Mouse (Mus musculus): ENCODE results near the gene Tmcc3.
A peak's percentile ranks its signal among the peaks of the same experiment; 100 is the strongest.
"Not testable (repeated sequence)": the region's sequence is repeated elsewhere in the genome, so short reads cannot be mapped to it uniquely, and the experiment has no call there.

Gene Tmcc3

DNA sequence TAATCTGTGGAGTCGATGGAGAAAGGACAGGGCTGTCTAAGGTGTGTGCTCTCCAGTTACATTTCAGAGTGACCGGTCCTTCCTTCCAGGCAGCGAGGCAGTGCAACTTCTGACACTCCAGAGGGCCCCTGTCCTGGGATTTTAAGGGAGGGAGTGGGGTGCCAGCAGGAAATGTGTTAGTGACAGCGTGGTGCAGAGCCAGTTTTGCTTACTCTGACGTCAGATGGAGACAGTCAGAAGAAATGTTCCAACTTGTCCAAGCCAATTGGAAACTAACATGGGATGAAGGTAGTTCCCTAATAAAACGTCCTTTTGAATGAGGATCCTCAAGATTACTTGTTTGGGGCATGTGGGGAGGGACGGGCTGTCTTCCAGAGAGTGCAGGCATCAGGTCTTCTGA is 258.0 kb downstream of the Tmcc3 start:
- DNase-seq (ENCODE audit: extremely low spot score, low read depth, low spot score) = no peak

GRCm38 (mm10) chr10:94571927-94572620 is 260.3 kb downstream of the Tmcc3 start:
- DNase-seq (ENCODE audit: extremely low spot score, low read depth, low spot score) = no peak

DNA sequence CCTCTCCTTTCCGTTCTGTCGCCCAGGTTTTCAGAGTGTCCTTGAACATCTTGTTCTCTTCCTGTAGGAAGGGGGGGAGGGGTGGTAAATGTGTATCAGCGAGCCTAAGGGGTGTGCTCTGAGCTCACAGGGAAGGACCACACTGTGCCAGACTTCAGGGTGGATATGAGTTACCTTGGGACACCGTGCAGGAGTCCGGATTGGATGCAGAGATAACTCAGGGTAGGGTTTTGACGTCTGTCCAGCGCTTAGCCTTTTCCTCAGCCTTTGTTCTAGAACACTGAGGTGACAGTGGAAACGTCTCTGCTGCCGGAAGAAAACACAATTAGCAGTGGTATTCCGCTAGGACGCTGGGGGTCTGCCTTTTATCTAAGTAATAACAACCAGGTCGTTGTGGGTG is 261.0 kb downstream of the Tmcc3 start:
- no peak for DNase-seq (ENCODE audit: extremely low spot score, low read depth, low spot score)

DNA sequence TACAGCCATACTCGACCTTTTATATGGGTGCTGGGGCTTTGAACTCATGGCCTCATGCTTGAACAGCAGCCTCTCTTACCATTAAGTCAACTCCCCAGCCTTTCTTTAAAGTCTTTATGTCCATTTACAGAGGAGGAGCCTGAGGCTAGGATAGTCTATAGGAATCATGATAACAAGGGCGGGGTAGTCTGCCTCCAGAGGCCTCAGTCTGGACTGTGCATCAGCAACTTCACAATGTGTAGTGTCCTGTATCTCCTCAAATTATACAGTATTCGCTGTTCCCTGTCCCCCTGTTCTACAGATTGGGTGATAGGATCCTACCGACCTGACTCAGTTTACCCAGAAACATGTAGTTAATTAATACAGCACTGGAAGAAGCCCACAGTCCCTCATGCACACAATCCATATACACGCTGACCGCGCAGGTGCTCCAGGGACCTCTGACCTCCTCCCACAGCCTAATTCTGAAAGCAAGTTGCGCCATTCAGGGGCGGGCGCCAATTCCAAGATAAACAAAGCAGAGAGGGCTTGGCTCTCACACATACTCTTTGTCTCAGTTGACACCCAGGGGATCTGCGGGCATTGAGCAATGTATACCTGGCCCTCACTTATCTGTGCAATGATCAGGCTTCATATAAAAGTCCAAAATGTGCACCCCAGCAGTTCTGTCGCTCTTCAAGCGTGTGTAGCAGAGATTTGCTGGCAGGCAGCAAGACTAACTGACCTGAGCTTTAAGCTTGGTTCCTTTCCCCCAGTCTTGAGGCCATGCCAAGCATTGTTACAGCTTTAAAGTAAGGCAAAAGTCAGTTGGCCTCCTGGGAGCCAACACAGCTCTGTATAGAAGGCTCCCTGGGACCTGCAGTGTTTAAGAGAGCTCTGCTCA is 262.9 kb downstream of the Tmcc3 start:
- no peak for DNase-seq (ENCODE audit: extremely low spot score, low read depth, low spot score)

- no peak for DNase-seq (ENCODE audit: extremely low spot score, low read depth, low spot score)
These were observed 264.2 kb downstream of the Tmcc3 start for GRCm38 (mm10) chr10:94575958-94576357.

- DNase-seq (ENCODE audit: extremely low spot score, low read depth, low spot score) = no peak
These were observed 267.1 kb downstream of the Tmcc3 start for GRCm38 (mm10) chr10:94578870-94579269.

DNA sequence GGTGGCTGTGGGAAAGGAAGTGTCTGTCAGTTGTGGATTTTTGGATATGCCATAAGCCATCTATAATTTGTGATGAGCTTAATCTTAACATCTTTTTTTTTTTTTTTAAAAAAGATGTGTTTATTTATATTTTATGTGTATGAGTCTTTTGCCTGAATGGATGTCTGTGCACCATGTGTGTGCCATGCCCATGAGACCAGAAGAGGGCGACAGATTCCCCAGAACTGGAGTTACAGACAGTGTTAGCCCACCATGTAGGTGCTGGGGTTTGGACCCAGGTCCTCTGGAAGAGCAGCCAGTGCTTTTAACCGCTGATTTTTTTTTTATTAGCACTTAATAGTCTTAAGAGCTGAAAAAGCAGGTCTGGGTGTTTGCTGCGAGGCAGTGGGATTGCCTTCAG is 269.6 kb downstream of the Tmcc3 start:
- DNase-seq (ENCODE audit: extremely low spot score, low read depth, low spot score) = no peak

DNA sequence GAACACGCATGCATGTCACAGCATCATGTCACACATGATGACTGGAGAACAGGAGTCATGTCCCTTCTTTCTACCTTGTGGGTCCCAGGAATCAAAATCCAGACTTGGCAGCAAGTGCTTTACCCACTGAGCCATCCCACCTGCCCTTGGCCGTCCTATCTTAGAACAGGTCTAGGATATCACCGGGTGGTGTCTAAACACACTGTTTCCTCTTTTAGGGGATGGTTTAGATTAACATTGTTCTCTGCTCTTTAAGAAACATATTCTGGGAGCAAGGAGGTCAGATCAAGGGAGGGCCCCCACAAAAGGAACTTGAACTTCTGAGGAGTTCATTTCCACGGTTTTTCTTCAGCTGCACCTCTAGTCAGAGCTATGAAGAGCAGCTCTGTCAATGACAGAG is 272.0 kb downstream of the Tmcc3 start:
- no peak for DNase-seq (ENCODE audit: extremely low spot score, low read depth, low spot score)

GRCm38 (mm10) chr10:94584851-94585359 is 273.2 kb downstream of the Tmcc3 start:
- no peak for DNase-seq (ENCODE audit: extremely low spot score, low read depth, low spot score)

- DNase-seq (ENCODE audit: extremely low spot score, low read depth, low spot score) = no peak
These were observed 274.1 kb downstream of the Tmcc3 start for GRCm38 (mm10) chr10:94585819-94586218.

GRCm38 (mm10) chr10:94588976-94589375 is 277.2 kb downstream of the Tmcc3 start:
- DNase-seq (ENCODE audit: extremely low spot score, low read depth, low spot score) = no peak

DNA sequence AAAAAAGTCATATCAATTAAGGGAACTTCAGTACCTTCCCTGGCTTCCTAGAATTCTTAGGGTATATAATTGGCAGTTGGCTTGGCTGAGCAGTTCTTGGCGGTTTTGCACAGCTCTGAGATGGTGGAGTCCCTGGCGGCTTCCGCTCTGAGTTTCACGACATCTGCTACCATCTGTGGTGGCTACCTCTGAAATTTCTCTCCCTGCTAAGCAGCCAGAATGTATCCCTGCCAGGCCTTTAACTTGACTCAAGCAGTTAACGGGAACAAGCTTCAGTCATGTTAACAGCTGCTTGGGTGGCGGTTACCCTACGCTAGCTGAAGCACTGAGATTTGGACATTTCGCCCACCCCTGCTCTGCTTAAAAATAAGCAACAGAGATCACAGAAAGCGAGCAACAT is 284.0 kb downstream of the Tmcc3 start:
- no peak for DNase-seq (ENCODE audit: extremely low spot score, low read depth, low spot score)

- DNase-seq (ENCODE audit: extremely low spot score, low read depth, low spot score) = not testable (repeated sequence)
These were observed 288.1 kb downstream of the Tmcc3 start for GRCm38 (mm10) chr10:94599846-94600245.

DNA sequence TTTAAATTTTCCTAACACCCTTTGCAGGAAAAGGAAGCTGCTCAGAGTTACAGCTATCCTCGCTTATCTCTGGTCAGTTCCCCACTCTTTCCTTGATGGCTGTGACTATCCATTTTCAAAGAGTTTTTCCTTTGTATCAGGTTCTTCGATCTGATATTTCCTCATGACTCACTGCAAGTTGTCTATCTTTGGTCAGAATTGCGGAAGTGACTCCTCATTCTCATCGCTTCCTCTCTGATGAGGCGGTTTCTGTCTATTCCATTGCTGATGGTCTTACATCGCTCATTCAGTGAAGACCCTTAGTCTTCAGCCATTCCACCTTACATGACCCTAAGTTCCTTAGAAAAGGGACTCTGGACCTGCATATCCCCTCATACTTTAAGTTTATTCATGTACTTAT is 289.3 kb downstream of the Tmcc3 start:
- DNase-seq (ENCODE audit: extremely low spot score, low read depth, low spot score) = no peak

- no peak for DNase-seq (ENCODE audit: extremely low spot score, low read depth, low spot score)
These were observed 293.7 kb downstream of the Tmcc3 start for GRCm38 (mm10) chr10:94605491-94605890.

- DNase-seq (ENCODE audit: extremely low spot score, low read depth, low spot score) = peak; percentile 57
These were observed 297.6 kb downstream of the Tmcc3 start for GRCm38 (mm10) chr10:94609309-94609777.

DNA sequence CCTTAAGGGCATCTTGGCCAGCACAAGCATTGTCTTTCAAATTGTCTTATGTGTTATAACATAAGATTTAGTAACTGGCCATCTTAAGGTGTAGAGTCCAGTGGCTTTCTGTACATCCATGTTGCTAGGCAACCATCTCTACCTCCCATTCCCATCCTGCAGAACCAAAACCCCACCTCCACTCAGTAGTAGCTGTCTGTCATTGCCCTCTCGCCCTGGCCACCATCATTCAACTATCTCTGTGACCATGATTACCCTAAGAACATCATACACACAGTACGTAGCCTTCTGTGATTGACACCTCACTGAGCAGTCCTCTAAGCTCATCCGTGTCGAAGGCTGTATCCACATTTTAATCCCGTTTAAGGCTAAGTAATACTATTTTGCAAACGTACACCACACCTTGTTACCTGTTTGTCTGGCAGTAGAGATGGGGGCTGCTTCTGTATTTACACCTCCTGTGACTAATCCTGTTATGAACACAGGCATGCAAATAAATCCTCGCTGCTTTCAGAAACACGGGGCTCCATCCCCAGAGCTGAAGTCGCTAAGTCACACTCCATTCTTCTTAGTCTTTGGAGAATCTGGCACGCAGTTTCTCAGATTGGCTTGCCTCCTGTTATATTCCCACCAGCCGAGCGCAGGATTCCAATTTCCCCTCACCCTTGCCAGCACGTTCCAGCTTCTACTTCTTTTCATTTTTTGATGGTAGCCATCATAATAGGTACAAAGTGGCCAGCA is 299.6 kb downstream of the Tmcc3 start:
- no peak for DNase-seq (ENCODE audit: extremely low spot score, low read depth, low spot score)

- DNase-seq (ENCODE audit: extremely low spot score, low read depth, low spot score) = no peak
These were observed 300.3 kb downstream of the Tmcc3 start for GRCm38 (mm10) chr10:94611969-94612440.

DNA sequence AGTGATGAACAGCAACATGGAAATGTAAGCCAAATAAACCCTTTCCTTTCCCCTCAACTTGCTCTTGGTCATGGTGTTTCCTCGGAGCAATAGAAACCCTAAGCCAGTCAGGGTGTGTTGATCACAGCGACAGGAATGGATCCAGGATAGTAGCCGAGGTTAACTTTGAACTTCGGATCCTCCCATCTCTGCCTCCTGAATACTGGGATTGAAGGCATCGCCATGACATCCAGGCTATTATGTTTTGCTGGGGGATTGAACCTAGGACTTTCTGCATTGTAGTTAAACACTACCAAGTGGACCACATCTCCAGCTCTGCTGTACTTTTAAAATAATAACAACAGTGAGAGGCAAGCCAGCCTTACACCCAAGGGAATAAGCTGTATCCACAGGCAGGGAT is 307.8 kb downstream of the Tmcc3 start:
- DNase-seq (ENCODE audit: extremely low spot score, low read depth, low spot score) = no peak

GRCm38 (mm10) chr10:94620561-94620960 is 308.8 kb downstream of the Tmcc3 start:
- no peak for DNase-seq (ENCODE audit: extremely low spot score, low read depth, low spot score)
